Mouse (Mus musculus) ovary, adult 2 months (tissue): ENCODE data around the gene Tmem132a. TPM values are rescaled to one million over a fixed set of nuclear protein-coding genes. Genes with fewer than 3 reads are reported as not detected.

Source experiments
- polyA plus RNA-seq: library from polyadenylated mRNA; depleted of rRNA; stranded (reverse); fragments of >200 nt; gene quantifications from 2 replicates; pipeline ENCODE4 v1.2.3, GENCODE M21; 2012; rRNA removed

Gene Tmem132a
- polyA plus RNA-seq = 155 and 161 TPM in 2 replicates

GRCm38 (mm10) chr19:10869886-10870527, at the start of gene Tmem132a:
TSS of gene Tmem132a (minus strand) at chr19:10869940.

GRCm38 (mm10) chr19:10895016-10895528, 25.3 kb upstream of the Tmem132a start, which contains the start of gene Prpf19:
TSS of gene Prpf19 (plus strand) at chr19:10895231.

GRCm38 (mm10) chr19:10881426-10882154, 11.8 kb upstream of the Tmem132a start, which contains the start of gene Tmem109:
TSS of gene Tmem109 (minus strand) at chr19:10882001.

GRCm38 (mm10) chr19:10839010-10839892, 30.5 kb downstream of the Tmem132a start, which contains the start of gene Slc15a3:
TSS of gene Slc15a3 (plus strand) at chr19:10839727.

GRCm38 (mm10) chr19:10829436-10830175, 40.1 kb downstream of the Tmem132a start, which contains the start of gene Cd6:
TSS of gene Cd6 (minus strand) at chr19:10830058.

Other genes starting within 250 kb of the Tmem132a start
- gene Vwce, start 235.7 kb downstream of the Tmem132a start, polyA plus RNA-seq = 0.47 and 1.0 TPM in 2 replicates
- gene Pga5, start 191.9 kb downstream of the Tmem132a start, polyA plus RNA-seq = 1.4 and 2.0 TPM in 2 replicates
- gene Vps37c, start 181.2 kb downstream of the Tmem132a start, polyA plus RNA-seq = 31.6 and 39.4 TPM in 2 replicates
- gene Cd5, start 130.9 kb downstream of the Tmem132a start, polyA plus RNA-seq = 0.25 and 0.53 TPM in 2 replicates
- gene Cd6, start 39.9 kb downstream of the Tmem132a start, polyA plus RNA-seq = 0.24 and 1.2 TPM in 2 replicates
- 9.7 and 11.8 TPM in 2 replicates for gene Slc15a3, start 30.2 kb downstream of the Tmem132a start, polyA plus RNA-seq
- 150 and 163 TPM in 2 replicates for gene Tmem109, start 12.1 kb upstream of the Tmem132a start, polyA plus RNA-seq
- gene Prpf19, start 25.3 kb upstream of the Tmem132a start, polyA plus RNA-seq = 428 and 499 TPM in 2 replicates
- 42.9 and 63.2 TPM in 2 replicates for gene Zp1, start 50.7 kb upstream of the Tmem132a start, polyA plus RNA-seq
- 7.2 and 9.1 TPM in 2 replicates for gene Ptgdr2, start 67.2 kb upstream of the Tmem132a start, polyA plus RNA-seq
- gene Ccdc86, start 79.3 kb upstream of the Tmem132a start, polyA plus RNA-seq = 9.0 and 11.2 TPM in 2 replicates
- 1.4 and 4.0 TPM in 2 replicates for gene Ms4a10, start 104.7 kb upstream of the Tmem132a start, polyA plus RNA-seq
- 0.15 and 0.28 TPM in 2 replicates for gene Ms4a15, start 123.3 kb upstream of the Tmem132a start, polyA plus RNA-seq
- gene Ms4a18, start 148.1 kb upstream of the Tmem132a start, polyA plus RNA-seq = 0.39 and 0.58 TPM in 2 replicates
- 1.2 and 1.4 TPM in 2 replicates for gene Ms4a8a, start 211.2 kb upstream of the Tmem132a start, polyA plus RNA-seq